Mouse (Mus musculus) C2C12 (cell line): ENCODE data around the gene Elfn2.

Experiments
- CTCF ChIP-seq: IDR thresholded peaks from one replicate; pipeline ENCODE4 v1.5.1; 2011; ENCODE audit not compliant: control insufficient read depth, insufficient read depth, insufficient read length
- MAX ChIP-seq: IDR thresholded peaks from one replicate; pipeline ENCODE4 v1.6.1; 2011; ENCODE audit warnings: mild to moderate bottlenecking, control low read depth
- USF1 ChIP-seq: IDR thresholded peaks from one replicate; pipeline ENCODE4 v1.6.1; 2011; ENCODE audit warnings: low read depth, mild to moderate bottlenecking, control low read depth, moderate library complexity

GRCm38 (mm10) chr15:78643633-78644032 is 74.9 kb downstream of the Elfn2 start:
- TF ChIP-seq CTCF: no peak
- TF ChIP-seq MAX: no peak
- TF ChIP-seq USF1: no peak
